Mouse (Mus musculus) embryonic facial prominence, embryonic 10.5 days (tissue): ENCODE results near the gene Jtb. TPM values are rescaled to one million over a fixed set of nuclear protein-coding genes. Genes with fewer than 3 reads are reported as not detected.

ENCODE experiments used
- DNase-seq: peaks from one replicate; pipeline ENCODE4 v3.0.0-alpha.2; 2017; ENCODE audit warnings: low spot score
- H3K27ac ChIP-seq: fragments of 300-500 bp; sonication (generic); replicated peaks from 2 replicates; pipeline ENCODE4 v1.5.1; 2016; ENCODE audit warnings: mild to moderate bottlenecking
- H3K27me3 ChIP-seq: fragments of 300-500 bp; sonication (generic); replicated peaks from 2 replicates; pipeline ENCODE4 v1.6.1; 2016; ENCODE audit warnings: low read depth, mild to moderate bottlenecking; ENCODE audit not compliant: poor library complexity, severe bottlenecking
- H3K36me3 ChIP-seq: fragments of 300-500 bp; sonication (generic); replicated peaks from 2 replicates; pipeline ENCODE4 v1.6.1; 2016; ENCODE audit warnings: mild to moderate bottlenecking, moderate library complexity
- H3K4me1 ChIP-seq: fragments of 300-500 bp; sonication (generic); 2 replicates; pipeline ENCODE4 v1.6.1; 2016
- H3K4me3 ChIP-seq: fragments of 300-500 bp; sonication (generic); 2 replicates; pipeline ENCODE4 v1.5.1; 2016; ENCODE audit warnings: mild to moderate bottlenecking, moderate library complexity
- H3K9me3 ChIP-seq: fragments of 300-500 bp; sonication (generic); 2 replicates; pipeline ENCODE4 v1.6.1; 2016; ENCODE audit warnings: mild to moderate bottlenecking
- WGBS: fragments of 180-500 bp; shearing (Covaris S2); methylation state at CpG from one replicate; pipeline ENCODE4 v1.1.7; 2016; 5-methylcytosine and 5-hydroxymethylcytosine counted together
- polyA plus RNA-seq: library from polyadenylated mRNA; unstranded; fragments of >200 nt; fragmentation: Nextera tagmentation; extraction: Ambion mirVana; gene quantifications from 2 replicates; pipeline ENCODE4 v1.2.1, GENCODE M21; 2016

Jtb gene
- 79.3 and 81.4 TPM in 2 replicates for polyA plus RNA-seq

DNA sequence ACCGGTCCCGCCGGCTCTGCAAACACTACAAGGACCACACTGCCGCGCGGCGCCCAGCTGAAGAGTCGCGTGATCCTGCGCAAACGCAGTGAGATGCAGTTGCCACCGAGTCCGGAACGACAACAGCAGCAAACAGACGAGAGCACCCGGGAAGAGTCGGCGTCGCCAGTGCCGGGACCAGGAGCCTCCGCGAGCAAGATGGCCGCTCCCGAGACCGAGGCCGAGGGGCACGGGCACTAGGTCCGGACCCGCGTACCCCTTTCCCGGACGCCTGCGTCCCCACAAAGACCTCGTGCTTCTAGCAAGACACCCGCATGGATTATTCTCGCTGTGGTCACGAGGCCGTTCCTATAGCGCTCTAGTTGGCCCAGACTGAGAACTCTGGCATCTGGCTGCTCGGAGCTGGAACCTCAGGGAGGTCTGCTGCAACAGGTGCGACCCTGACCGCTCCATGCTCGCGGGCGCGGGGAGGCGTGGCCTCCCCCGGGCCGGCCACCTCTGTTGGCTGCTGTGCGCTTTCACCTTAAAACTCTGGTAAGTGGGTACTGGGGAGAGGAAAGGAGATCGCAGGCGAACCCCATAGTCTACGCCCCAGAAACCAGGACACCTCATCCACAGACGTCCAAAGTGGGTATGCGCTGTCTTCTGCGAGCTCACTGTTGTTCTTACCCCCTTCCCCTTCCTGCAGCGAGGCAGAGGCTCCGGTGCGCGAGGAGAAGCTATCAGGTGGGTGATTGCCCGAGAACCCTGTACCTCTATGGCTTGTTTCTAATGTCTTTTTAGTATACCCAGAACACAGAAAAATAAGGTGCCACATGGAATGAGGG is at the start of gene Jtb:
Jtb (plus strand) TSS at position 91 of the 827 bp plus-strand sequence.
- DNase-seq = peak; percentile 93
- Histone ChIP-seq H3K36me3 (peaks cover 38% of the 10 kb centered on the region), H3K4me3 (peak within 1 kb of the TSS; percentile 88), H3K27ac (peak within 1 kb of the TSS; percentile 89), H3K9me3 (no peaks in the 10 kb centered on the region), H3K27me3 (no peaks in the 10 kb centered on the region), H3K4me1 (peaks cover 16% of the 10 kb centered on the region)
- WGBS = under 1% methylated on average over 61 of the region's 61 CpGs

DNA sequence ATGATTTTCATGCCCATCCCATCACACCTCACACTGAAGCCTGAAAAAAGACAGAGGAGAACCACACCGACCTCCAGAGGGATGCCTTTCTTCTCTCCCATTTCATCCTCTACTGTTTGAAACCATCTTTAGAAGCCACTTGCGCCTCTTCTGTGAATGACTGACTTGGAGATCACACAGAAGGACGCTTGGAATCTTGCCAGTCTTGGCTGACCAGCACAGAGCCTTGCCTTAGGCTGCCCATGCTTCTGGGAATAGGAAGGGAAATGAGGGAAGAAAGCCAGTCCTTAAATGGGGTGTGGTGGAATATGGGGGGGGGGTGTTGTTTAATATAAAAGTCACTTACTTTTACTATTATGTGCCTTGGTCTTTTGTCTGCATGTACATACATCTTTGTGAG is 47.8 kb upstream of the Jtb start:
- Histone ChIP-seq H3K9me3 (no peaks in the 10 kb centered on the region), H3K36me3 (no peaks in the 10 kb centered on the region), H3K4me3 (no peak overlapping the region), H3K4me1 (0 out of 2 replicates have a peak, but pooled peaks cover 5% of the 10 kb centered on the region), H3K27me3 (no peaks in the 10 kb centered on the region), H3K27ac (no peak overlapping the region)
- DNase-seq = no peak
- WGBS = 76% methylated on average over 3 of the region's 3 CpGs

DNA sequence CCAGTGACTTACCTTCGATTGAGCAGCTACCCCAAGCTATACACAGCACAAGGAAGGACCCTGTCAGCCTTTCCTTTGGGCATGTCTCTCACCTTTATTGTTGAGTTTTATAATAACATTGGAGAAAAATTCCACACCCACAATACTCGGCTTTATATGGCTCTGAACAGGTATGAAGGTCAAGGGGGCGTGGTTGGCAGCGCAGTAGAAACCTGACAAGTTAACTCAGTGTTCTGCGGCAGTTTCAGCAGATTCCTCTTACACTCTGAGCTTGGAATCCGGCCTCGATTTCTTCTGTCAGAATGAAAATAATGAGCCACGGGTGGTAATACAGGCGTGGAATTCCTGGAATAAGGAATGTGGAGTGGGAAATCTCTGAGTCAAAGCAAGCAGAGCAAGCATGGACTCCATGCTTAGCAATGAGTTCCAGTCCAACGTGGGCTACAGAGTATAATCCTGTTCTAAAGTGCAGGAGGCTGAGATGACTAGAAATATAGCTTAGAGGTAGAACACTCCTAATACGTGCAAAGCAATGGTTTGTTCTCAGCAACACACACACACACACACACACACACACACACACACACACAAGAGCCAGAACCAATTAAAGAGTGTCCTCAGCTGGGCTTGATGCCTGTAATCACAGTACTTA is 40.4 kb upstream of the Jtb start:
- Histone ChIP-seq H3K4me3 (no peak overlapping the region), H3K4me1 (0 out of 2 replicates have a peak, but pooled peaks cover 3% of the 10 kb centered on the region), H3K27ac (no peak overlapping the region), H3K36me3 (no peaks in the 10 kb centered on the region), H3K27me3 (no peaks in the 10 kb centered on the region), H3K9me3 (no peaks in the 10 kb centered on the region)
- 84% methylated on average over 11 of the region's 11 CpGs for WGBS
- no peak for DNase-seq

DNA sequence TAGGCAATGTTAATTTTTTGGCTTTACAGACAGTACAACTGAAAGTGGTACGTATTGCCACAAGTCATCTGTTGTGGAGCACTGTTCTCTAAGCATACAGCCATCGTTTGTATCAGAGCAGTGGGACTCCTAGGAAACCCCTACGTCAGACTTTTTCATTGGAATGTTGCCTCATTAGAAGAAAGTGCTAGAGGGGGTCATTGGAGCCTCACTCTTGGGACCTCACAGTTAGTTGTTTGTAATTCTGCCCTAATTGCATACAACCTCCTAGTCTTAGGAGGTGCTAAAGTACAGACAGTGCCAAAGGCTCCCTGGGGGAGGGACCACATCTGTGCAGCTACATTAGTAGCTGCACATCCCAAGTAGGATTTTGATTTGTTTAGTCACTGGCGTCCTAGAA is 36.6 kb upstream of the Jtb start:
- H3K9me3 ChIP-seq = no peaks in the 10 kb centered on the region
- H3K27me3 ChIP-seq = no peaks in the 10 kb centered on the region
- 0 out of 2 replicates have a peak, but pooled peaks cover 3% of the 10 kb centered on the region for H3K4me1 ChIP-seq
- H3K4me3 ChIP-seq = no peak overlapping the region
- WGBS = 50% methylated on average over 4 of the region's 4 CpGs
- H3K27ac ChIP-seq = no peak overlapping the region
- DNase-seq = no peak
- H3K36me3 ChIP-seq = no peaks in the 10 kb centered on the region

DNA sequence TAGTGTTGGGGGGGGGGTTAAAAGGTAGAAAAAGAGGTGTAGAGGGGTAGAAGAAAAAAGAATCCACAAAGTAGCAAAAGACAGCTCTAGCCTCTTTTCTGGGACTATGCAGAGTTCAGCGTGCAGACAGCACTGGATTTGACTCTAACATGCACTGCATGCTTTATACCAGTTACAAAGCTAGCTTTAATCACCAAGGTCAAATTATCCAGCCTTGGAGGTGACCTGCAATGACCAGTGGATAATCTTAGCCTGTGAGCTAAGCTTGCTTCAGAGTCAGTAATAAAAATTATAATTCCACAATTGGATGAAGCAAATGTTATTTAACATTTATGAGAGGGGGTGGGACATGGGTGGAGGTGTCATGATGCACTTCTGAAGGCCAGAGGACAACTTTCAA is 35.8 kb upstream of the Jtb start:
- 0 out of 2 replicates have a peak, but pooled peaks cover 3% of the 10 kb centered on the region for H3K4me1 ChIP-seq
- 78% methylated on average over 1 of the region's 1 CpGs for WGBS
- no peaks in the 10 kb centered on the region for H3K9me3 ChIP-seq

DNA sequence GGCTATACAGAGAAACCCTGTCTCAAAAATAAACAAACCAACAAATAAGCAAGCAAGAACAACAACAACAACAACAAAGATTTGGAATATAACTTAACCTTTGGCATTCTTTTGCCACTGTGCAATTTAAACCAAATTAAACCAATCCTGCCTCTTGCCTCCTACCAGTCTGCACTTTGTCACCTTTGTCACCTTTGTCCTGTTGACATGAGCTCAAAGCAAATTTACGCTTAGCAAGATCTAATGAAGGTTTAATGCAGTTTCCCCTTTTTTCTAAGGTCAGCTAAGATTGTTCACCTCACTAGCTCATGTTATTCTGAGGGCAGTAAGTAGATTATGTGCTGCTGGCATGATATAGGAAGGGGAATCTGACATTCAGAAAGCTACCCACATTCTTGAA is 33.8 kb upstream of the Jtb start:
- no peak for DNase-seq
- WGBS = 80% methylated on average over 1 of the region's 1 CpGs
- Histone ChIP-seq H3K27ac (no peak overlapping the region), H3K4me3 (no peak overlapping the region), H3K36me3 (no peaks in the 10 kb centered on the region), H3K4me1 (0 out of 2 replicates have a peak, but pooled peaks cover 3% of the 10 kb centered on the region), H3K9me3 (no peaks in the 10 kb centered on the region), H3K27me3 (no peaks in the 10 kb centered on the region)

More for the DNA sequence above, 35.8 kb upstream of the Jtb start:
- H3K4me3 ChIP-seq = no peak overlapping the region
- no peaks in the 10 kb centered on the region for H3K36me3 ChIP-seq
- no peak overlapping the region for H3K27ac ChIP-seq
- H3K27me3 ChIP-seq = no peaks in the 10 kb centered on the region
- DNase-seq = no peak

DNA sequence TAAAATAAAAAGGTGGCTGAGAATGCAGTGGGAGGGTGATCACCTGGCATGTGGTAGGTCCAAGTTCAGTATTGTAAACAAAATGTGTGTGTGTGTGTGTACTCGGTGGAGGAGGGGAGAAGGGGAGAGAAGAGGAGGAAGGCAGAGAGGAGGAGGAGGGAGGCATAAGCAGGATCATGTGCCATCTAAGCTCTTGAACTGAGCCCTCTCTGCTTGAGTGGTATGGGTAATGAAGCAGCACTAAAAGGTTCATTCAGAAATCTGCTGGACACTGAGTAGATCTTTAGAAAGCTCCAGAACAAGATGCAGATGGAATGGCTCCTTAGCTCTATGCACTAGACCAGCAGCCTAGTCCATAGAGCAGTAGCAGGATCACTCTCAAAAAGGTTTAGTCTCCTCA is 28.5 kb upstream of the Jtb start:
- WGBS = 77% methylated on average over 1 of the region's 1 CpGs
- Histone ChIP-seq H3K36me3 (peaks cover 23% of the 10 kb centered on the region), H3K4me3 (no peak overlapping the region), H3K27ac (no peak overlapping the region), H3K9me3 (no peaks in the 10 kb centered on the region), H3K27me3 (no peaks in the 10 kb centered on the region), H3K4me1 (no peaks in the 10 kb centered on the region)
- DNase-seq = no peak

DNA sequence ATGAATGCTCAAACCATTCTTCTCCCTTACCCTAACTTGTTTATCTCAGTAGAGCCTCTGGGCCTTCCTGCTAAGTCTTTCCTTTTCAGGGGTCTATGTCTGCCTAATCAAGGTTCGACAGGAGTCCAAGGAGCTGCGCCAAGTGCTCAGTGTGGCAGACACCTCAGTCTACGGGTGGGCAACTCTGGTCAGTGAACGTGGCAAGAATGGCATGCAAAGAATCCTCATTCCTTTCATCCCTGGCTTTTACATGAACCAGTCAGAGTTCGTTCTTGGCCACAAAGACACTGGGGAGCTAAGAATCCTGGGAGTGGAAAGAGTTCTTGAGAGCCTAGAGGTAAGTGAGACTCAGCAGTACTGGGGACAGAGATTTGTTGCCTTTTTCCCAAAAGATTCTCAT is 27.8 kb upstream of the Jtb start:
- Histone ChIP-seq H3K4me3 (no peak overlapping the region), H3K36me3 (peaks cover 30% of the 10 kb centered on the region), H3K27me3 (no peaks in the 10 kb centered on the region), H3K4me1 (no peaks in the 10 kb centered on the region), H3K27ac (no peak overlapping the region), H3K9me3 (no peaks in the 10 kb centered on the region)
- no peak for DNase-seq
- 79% methylated on average over 5 of the region's 5 CpGs for WGBS

DNA sequence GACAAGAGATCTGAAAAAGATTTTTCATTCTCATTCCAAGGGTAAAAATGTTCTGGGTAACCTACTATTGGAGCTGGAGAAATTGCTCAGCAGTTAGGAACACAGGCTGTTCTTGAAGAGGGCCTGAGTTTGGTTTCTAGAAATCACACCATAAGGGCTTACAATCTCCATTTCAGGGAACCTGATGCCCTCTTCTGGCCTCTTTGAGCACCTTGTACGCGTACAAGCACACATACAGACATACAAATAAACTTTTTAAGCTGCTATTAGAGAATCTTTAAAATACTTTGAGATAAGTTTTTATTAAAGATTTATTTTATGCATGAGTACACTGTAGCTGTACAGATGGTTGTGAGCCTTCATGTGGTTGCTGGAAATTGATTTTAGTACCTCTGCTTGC is 26.8 kb upstream of the Jtb start:
- Histone ChIP-seq H3K4me3 (no peak overlapping the region), H3K27me3 (no peaks in the 10 kb centered on the region), H3K27ac (no peak overlapping the region), H3K4me1 (no peaks in the 10 kb centered on the region), H3K36me3 (peaks cover 40% of the 10 kb centered on the region), H3K9me3 (no peaks in the 10 kb centered on the region)
- WGBS = 92% methylated on average over 2 of the region's 2 CpGs
- no peak for DNase-seq

DNA sequence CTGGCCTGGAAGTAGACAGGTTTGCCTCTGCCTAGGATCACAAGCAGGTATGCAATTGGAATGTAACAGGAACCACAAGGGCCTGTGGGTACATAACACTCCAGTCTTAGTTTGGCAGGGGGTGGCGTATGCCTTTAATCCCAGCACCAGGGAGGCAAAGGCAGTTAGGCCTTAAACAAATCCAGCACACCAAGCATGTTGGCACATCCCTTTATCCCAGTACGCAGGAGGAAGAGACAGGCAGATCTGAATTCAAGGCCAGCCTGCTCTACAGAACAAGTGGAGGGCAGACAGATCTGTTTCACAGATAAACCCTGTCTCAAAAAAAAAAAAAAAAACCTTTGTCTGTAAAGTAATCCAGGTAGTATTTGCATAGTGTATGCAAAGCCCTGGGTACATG is 22.7 kb upstream of the Jtb start:
- H3K4me1 ChIP-seq = peaks cover 18% of the 10 kb centered on the region
- H3K4me3 ChIP-seq = no peak overlapping the region
- peaks cover 71% of the 10 kb centered on the region for H3K36me3 ChIP-seq
- DNase-seq = no peak
- 88% methylated on average over 2 of the region's 2 CpGs for WGBS
- H3K27me3 ChIP-seq = no peaks in the 10 kb centered on the region
- no peaks in the 10 kb centered on the region for H3K9me3 ChIP-seq
- no peak overlapping the region for H3K27ac ChIP-seq

DNA sequence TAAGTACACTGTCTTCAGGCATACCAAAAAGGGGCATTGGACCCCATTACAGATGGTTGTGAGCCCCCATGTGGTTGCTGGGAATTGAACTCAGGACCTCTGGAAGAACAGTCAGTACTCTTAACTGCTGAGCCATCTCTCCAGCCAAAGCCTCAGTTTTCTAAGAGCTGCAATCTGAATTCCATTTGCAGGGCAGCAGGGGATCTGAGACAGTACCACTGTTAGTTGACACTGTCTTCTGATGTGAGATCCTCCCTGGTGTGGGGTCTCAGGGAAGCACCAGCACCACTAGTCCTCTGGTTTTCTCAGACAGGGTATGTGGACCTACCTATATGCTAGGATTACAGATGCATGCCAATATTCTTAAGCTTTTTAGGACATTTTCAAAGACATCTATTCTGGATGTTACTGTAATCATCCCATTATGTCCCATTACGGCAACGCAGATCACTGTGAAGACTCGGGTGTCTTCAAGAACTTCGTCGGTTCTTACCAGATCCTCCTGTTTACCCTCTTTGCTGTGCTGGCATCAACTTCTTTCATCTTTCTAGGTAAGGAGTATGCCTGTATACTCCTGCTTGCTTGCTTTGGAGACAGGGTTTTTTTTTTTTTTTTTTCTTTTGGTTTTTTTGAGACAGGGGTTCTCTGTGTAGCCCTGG is 21.4 kb upstream of the Jtb start:
- H3K27me3 ChIP-seq = no peaks in the 10 kb centered on the region
- 92% methylated on average over 5 of the region's 5 CpGs for WGBS
- H3K27ac ChIP-seq = no peak overlapping the region
- DNase-seq = no peak
- peaks cover 70% of the 10 kb centered on the region for H3K36me3 ChIP-seq
- H3K9me3 ChIP-seq = no peaks in the 10 kb centered on the region
- peaks cover 24% of the 10 kb centered on the region for H3K4me1 ChIP-seq
- no peak overlapping the region for H3K4me3 ChIP-seq

DNA sequence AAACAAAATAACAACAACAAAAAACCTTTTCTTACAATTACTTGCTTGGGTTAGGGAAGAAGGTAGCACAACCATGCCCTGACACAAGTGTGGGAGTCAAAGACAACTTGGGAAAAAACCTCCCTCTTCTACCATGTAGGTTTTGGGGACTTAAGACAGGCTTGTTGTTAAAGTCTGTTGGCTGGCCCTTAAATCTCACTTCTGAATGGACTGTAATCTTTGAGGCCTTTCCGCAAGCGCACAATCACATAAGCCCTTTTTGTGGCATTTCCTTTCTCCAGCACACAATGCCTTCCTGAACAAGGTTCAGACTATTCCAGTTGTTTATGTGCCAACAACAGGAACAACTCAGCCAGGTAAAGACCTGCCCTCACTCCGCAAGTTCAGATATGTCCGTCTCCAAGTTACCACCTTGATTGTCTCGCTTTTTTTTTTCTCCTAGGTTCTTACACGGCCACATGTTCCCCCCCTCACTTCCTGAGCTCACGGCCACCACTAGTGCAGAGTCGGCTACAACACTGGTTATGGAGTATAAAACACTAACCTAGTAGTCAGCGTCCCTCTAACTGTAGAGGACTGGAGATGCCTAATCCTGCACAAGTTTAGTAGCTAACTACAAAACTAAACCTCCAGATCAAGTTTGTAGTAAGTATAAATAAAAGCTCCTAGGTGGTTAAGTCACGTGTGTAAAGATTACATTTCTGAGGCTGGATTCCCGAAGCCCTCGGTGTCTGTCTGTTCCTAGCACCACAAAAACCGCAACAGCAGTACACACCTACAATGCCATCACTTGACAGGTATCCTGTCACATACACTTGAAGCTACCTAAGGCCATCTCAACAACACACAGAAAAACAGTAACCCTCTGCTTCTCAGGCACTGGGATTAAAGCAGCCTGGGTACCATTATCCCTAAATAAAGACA is 19.7 kb upstream of the Jtb start:
- no peak for DNase-seq
- Histone ChIP-seq H3K4me1 (peaks cover 24% of the 10 kb centered on the region), H3K4me3 (peak overlapping the region; percentile 94), H3K27ac (no peak overlapping the region), H3K27me3 (no peaks in the 10 kb centered on the region), H3K36me3 (peaks cover 60% of the 10 kb centered on the region), H3K9me3 (no peaks in the 10 kb centered on the region)
- 82% methylated on average over 13 of the region's 13 CpGs for WGBS
